Mouse (Mus musculus): ENCODE measurements around the gene Nprl3.
"Not testable (repeated sequence)": the region's sequence is repeated elsewhere in the genome, so short reads cannot be mapped to it uniquely, and the experiment has no call there.

Nprl3 gene

DNA sequence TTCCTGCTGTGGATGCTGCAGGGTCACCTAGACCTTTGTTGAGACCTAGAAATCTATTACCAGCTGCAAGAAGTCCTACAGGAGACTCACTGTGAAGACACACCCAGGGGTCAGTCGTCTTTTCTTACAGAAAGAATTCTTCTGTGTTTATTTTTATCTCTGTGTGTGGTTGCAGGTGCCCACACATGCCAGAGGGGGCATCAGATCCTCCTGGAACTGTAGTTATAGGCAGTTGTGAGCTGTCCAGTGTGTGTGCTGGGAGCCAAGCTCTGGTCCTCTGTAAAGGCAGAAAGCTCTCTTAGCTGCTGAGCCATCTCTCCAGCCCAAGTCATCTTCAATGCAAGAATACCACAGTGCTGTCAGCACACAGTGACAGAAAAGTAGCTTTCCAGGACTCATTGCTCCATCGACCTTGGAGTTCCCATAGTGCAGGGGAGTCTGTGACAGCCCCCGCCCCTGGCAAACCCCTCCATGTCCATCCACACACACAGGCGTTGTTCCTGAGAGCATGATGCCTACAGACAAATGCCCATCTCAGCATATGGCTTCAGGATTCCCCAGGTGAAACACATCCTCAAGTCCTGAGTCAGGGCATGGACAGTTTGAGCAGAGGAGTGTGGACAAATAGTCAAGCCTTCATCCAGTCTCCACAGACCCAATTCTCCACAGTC, 44.1 kb downstream of the Nprl3 start:
- no peak for DNase-seq

- DNase-seq = no peak
Measured at GRCm38 (mm10) chr11:32222570-32223194, 44.8 kb downstream of the Nprl3 start.

- DNase-seq = no peak
Measured at GRCm38 (mm10) chr11:32221951-32222409, 45.5 kb downstream of the Nprl3 start, which contains the start of gene Rhbdf1. Gene Rhbdf1, minus strand, starts transcription at chr11:32222300.

- no peak for DNase-seq
Measured at GRCm38 (mm10) chr11:32221225-32221950, 46.1 kb downstream of the Nprl3 start.

DNA sequence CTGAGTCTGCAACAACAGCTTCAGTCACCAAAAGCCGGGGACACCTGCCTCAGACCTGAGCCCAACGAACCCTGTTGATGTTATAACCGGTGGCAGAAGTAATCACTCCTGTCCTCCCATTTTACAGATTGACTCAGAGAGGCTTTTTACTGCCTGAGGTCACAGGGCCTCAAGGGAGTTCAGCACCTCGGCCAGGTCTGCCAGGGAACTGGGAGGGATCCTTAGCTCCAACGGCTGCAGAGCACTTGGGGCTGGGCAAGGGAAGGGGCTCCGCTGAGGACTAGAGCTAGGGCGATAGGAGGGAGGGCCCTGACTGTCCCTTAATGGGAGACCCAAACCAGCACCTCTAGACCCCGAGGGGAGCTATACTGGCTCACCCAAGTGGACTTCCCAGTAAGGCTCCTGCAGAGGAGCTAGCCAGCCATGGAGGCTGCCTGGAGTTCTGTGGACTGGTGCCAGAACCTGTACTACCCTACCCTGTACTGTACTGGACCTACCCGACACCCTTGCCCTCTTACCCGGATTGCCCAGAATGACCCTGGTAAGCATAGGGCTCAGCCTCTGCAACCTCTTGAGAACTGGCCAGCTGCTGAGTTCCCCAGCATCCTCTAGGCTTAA, 46.8 kb downstream of the Nprl3 start:
- no peak for DNase-seq

DNA sequence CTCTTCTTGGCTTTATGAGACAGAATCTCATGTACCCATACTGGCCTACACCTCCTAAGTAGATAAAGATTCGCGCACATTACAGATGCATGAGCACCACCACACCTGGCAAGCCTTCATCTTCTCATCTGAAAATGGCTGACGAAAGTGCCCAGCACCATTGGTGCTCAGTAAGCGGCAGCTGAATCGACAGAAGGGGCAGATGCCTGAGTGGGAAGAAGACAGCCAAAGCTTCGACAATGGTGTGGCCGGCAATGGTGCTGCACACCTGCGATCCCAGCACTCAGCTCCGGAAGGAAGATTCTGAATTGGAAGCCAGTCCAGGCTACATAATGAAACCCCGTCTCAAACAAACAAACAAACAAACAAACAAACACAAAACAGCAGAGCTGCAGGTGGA, 48.2 kb downstream of the Nprl3 start:
- DNase-seq = no peak

- DNase-seq = no peak
Measured at GRCm38 (mm10) chr11:32218501-32219050, 48.9 kb downstream of the Nprl3 start.

DNA sequence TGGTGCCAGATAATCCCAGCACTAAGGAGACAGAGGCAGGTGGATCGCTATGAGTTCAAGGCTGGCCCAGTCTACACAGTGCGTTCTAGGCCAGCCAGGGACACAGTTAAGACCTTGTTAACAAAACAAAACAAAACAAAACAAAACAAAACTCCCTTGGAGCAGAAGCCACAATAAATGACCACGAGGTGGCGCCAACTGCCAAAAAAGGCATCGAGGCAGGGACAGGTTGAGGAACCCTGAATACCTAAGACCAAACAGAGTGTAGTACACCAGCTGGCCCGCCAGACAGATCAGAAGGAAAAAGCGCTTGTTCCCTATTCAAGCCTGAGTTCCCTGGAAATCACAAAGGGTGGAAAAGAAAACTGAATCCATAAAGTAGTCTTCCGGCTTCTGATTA, 50.7 kb downstream of the Nprl3 start:
- DNase-seq = peak in 1 of 2 experiments; percentile 26

DNA sequence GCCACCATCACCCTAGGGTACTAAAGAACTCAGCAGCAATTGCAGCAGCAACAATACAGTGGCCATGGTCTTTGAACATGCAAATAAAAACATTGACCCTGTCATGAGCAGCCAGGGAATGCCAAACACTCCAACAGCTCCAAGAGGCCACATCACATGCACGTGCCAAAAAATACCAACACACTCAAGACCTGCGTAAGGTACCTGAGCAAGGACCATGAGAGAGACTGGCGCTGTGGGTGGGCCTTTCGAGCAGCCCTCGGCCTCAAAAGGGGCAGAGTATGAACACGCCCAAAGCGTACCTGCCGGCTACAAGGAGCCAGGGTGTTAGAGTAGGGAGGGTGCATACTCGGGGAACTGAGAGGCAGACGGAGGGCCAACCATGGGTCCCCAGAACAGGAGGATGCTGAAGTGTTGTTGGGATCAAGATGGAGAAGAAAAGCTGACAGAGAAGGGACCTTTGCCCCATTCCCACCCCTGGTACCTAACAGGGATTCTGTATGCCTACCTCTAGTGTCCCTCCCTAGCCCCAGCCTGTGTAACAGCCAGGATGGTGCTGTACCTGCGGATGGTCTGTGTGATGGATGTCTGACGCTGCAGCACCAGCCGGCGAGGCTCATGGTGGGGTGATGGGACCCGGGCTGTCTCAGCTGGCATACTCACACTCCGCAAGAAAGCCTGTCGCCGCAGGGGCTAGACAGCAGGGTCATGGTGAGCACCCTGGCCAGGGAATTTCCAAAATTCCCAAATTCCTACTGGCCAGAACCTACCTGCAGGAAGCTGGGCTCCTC, 51.9 kb downstream of the Nprl3 start:
- no peak for DNase-seq

DNA sequence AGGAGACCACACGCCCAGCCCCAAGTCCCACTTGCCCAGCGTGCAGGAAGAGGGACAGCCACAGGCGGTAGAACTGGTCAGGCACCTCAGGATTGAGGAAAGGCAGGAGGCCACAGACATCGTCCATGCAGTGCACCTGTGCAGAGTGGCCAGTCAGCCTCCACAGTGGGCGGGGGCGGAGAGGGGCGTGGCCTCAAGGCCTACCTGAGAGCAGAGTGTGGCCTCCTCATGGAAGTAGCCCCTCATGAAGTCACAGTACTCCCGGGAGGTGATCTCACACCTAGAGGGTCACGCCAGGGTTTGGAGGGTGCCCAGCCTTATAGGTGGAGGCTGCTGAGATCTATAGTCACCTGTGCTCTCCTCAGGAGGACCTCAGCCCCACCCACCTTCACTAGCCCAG, 56.9 kb downstream of the Nprl3 start:
- DNase-seq = no peak

DNA sequence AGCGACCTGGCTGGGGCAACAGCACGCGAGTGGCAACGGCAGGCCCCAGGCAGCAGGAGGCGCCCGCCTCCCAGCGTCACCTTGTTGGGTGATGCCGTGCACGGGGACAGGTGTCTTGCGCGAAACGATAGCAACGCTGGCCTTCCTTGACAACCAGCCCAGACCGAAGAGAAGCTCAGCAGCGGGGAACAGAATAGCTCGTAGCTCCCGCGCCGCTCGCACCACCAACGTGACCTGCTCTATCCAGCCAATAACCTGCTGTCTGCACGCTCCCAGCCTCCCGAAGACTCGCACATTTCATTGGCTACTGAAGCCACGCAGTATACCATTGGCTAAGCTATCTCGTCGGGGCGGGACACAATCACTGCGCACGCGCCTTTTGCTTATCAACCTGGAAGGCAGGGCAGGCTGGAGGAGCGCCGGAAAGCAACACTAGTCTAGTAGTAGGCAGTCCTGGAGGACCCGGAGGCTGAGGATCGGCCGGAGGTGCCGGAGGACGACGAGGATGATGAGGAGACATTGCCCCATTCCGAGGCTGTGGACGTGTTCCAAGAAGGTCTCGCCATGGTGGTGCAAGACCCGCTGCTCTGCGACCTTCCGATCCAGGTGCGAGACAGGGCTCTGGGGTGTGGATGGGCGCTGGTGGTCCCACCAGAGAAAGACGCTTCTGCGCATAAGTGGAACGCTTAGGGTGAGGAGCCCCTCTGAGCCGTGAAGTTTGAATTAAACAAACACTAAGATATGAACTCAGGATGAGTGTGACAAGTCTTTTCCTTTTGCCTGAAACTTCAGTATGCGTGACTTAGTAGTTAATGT, 62.2 kb downstream of the Nprl3 start, which contains the start of gene Snrnp25:
Gene Snrnp25 (plus strand): TSS at position 358 of the 816 bp plus-strand sequence.
- DNase-seq = peak; percentile 96 to 97

- no peak for DNase-seq
Measured at GRCm38 (mm10) chr11:32201922-32202685, 65.4 kb downstream of the Nprl3 start.

GRCm38 (mm10) chr11:32200992-32201391, 66.5 kb downstream of the Nprl3 start:
- DNase-seq = not testable (repeated sequence)

DNA sequence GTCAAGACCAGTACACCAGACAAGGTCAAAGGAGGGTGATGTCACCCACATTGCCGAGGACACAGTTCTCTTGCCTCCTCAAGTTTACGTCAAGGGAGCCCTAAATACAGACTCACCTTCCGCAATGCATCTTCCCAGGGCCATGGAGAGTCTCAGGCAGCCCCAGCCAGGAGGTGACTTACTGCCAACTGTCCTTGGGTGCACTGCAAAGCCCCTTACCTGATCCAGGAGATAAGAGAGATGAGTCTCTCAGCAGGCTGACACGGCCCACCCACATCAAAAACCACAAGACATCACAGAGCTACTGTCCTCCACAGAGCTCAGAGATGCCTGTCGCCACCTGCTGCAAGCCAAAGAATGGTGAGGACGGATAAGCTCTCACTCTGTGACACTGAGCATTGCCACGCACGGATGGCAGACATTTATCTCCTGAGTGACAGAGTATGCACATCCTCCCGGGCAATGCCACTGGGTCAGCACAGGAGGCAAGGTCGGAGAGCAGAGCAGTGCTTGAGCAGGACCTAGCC, 67.4 kb downstream of the Nprl3 start, which contains the start of gene Il9r:
Gene Il9r (minus strand): TSS at position 205 of the 527 bp plus-strand sequence.
- DNase-seq = peak; percentile 59 to 76

DNA sequence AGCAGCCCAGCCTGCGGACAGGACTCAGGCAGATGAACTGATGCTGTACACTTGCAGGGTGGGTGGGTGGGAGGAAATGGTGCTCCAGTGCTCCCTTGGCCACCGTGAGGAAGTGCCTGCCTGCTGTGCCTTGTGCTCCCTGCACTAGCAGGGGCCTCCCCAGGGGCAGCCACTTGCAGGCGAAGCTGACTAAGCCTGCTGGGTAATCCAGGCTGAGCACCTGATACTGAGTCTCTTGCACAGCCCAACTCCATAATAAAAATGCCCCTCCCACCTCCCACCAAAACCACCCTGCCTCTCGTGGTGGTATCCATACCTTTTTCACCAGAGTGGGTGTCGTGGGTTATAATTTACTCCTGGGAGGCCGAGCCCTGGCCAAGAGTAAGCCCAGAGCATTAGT, 68.3 kb downstream of the Nprl3 start:
- DNase-seq = peak in 1 of 2 experiments; percentile 47

DNA sequence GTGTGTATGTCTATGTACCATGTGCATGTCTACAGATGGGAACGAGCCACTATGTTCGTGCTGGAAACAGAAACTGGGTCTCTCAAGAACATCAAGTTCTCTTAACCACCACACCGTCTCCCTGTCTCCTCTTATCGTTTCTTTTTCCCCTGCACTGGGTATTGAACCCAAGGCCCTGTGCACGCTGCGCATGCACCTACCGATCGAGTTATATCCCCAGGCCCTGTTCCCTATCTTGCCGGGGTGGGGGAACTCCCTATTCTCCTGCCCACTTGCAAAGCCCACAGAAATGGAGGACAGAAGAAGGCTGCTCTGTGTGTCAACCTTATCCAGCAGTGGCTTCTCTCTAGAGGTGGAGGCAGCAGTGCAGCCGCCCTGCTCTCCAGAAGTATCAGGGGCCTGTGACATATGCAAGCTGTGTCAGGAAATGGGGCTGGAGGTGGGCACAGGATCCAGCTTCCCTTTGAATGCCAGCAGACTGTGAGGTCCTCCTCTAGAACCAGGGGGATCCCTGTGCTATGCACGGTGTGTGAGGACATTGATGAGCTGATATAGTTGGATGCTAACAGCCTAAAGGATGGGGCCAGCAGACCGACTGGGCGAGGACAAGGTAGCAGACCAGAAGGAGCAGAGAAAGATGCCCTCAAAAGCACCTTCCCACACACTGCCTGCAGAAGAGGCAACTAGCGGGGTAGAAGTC, 69.1 kb downstream of the Nprl3 start:
- DNase-seq = no peak

GRCm38 (mm10) chr11:32197766-32198165, 69.7 kb downstream of the Nprl3 start:
- no peak for DNase-seq

DNA sequence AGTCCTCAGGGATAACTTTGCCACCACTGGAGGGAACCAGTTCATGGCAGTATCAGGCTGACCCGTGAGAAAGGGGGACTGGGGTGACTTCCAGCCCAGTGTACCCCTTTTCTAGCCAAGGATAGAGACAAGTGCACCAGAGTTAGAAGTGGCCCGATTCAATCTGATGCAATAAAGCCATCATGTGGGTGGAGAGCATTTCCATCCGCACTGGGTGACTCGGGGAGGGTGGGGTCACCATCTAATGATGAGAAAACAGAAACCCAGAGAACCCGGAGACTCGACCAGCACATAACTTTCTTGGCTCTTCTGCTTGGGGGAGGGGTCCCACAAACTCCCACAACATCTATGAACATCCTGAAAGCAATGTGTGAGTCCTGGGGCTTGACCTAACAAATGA, 70.8 kb downstream of the Nprl3 start:
- DNase-seq = no peak

DNA sequence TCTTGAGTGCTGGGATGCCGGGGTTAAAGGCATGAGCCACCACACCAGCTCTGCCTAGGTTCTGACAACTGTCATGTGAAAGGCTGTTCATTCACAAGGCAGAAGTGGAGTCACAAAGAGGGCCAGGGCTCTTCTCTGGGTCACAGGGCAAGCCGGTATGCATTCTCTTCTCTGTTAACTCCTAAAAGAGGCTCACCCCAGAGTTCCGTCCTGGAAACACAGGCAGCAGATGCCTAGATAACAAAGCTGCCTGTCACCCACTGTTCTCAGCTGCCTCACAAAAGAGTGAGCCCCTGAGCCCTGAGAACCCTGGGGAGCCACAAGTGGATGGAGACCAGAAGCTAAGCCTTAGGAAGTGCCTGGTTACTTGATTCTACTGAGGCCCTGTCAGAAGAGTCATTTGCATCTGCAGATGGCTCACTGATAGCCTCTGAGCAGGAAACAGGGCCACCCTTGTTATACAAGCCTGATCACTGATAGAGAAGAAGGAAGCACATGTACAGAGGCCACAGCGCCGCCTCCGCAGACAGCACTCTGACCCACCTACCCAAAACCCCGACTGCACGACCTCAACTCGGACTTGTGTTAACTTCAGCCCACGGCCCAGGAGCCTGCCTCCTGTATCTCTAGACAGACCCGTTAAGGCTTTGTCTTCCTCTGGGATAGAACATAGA, 71.5 kb downstream of the Nprl3 start:
- no peak for DNase-seq

All from thymus, adult 18-20 months (tissue).